Mouse (Mus musculus): ENCODE data around the gene Pign.

GRCm38 (mm10) chr1:105553130-105553529 lies 110.3 kb downstream of the Pign start:
- TF ChIP-seq CTCF (IDR thresholded peaks at IDR 0.05; ENCODE audit: low read depth): no peak
- no peak for TF ChIP-seq EP300 (IDR thresholded peaks at IDR 0.05; ENCODE audit: low read depth)

All from heart, postnatal 0 days (tissue).